Comparison of ENCODE assay signal across 14 mouse cellular contexts in the genomic region with DNA sequence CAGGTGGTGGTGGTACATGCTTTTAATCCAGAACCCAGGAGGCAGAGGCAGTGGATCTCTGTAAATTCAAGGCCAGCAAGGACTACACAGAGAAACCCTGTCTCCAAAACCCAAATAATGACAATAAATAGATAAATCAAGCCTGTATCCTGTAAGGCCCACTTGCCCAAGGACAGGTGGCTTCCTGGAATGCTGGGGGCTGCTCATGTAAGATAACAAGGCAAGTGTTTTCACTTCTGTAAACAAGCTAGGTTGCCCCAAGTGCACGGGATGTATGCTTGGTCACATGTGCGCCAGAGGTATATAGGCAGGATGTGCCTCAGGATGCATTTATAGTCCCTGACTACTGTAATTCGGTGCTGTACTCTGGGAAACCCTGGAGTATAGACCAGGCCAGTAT.
"Had no signal": no experiment of that assay in that cellular context is flagged by ENCODE, and none has a peak within 500 bp of the region (broad histone marks: within the 10 kb centered on the region; RNA-seq: fewer than 3 reads in every experiment).

No protein-coding gene starts in this region.

- H3K4me3 ChIP-seq: kidney, embryonic 15.5 days; limb, embryonic 10.5 days; liver, embryonic 15.5 days; midbrain, embryonic 10.5 days; neural tube, embryonic 13.5 days had no signal

- H3K36me3 ChIP-seq: liver, embryonic 15.5 days; midbrain, embryonic 10.5 days had no signal

- H3K27me3 ChIP-seq: kidney, embryonic 15.5 days; liver, embryonic 15.5 days; neural tube, embryonic 13.5 days had no signal

- DNase-seq: kidney, adult 11 months; kidney, postnatal 14 days; lung, postnatal 36 days; retina, postnatal 1 day; right cerebral cortex, postnatal 4 days; spleen, adult 18-20 months; thymus, adult 2 months; thymus, postnatal 36 days had no signal

- H3K27ac ChIP-seq: kidney, embryonic 15.5 days; limb, embryonic 10.5 days; liver, embryonic 15.5 days; midbrain, embryonic 10.5 days; neural tube, embryonic 13.5 days had no signal

- H3K9ac ChIP-seq: kidney, embryonic 15.5 days; liver, embryonic 15.5 days; neural tube, embryonic 13.5 days had no signal

- H3K4me2 ChIP-seq: kidney, embryonic 15.5 days; liver, embryonic 15.5 days; neural tube, embryonic 13.5 days had no signal

- ATAC-seq: midbrain, embryonic 16.5 days had no signal
